Mouse (Mus musculus) left cerebral cortex, adult 2 months (tissue): Measurements from ENCODE around the gene Fndc11. TPM values are rescaled to one million over a fixed set of nuclear protein-coding genes. Genes with fewer than 3 reads are reported as not detected.

Source experiments
- DNase-seq, 2 experiments: peaks; one replicate each; pipeline ENCODE4 v3.0.0; 2021 to 2022; ENCODE audit warnings: low spot score in 2 of 2, mixed read lengths in 1 of 2; ENCODE audit errors: extremely low spot score in 1 of 2
- H3K27ac ChIP-seq: fragments of 200-600 bp; 2 replicates; pipeline ENCODE4 v1.8.1; 2022
- H3K4me3 ChIP-seq: fragments of 200-600 bp; 2 replicates; pipeline ENCODE4 v1.8.1; 2022
- CTCF ChIP-seq: fragments of 200-600 bp; IDR thresholded peaks from 2 replicates; pipeline ENCODE4 v1.8.1; 2022; ENCODE audit warnings: antibody characterized with exemption, mild to moderate bottlenecking, moderate library complexity
- intact Hi-C: fragments of 180-260 bp; cut with DNase I; formaldehyde crosslinking; loops from one replicate; pipeline ENCODE4 v1.15.1; 2025
- total RNA-seq, 2 experiments: library from RNA; stranded (reverse); gene quantifications; 2 replicates each; pipeline ENCODE4 v1.2.3; 2021

Gene Fndc11
- total RNA-seq, 2 experiments from 2014 or later: not detected

DNA sequence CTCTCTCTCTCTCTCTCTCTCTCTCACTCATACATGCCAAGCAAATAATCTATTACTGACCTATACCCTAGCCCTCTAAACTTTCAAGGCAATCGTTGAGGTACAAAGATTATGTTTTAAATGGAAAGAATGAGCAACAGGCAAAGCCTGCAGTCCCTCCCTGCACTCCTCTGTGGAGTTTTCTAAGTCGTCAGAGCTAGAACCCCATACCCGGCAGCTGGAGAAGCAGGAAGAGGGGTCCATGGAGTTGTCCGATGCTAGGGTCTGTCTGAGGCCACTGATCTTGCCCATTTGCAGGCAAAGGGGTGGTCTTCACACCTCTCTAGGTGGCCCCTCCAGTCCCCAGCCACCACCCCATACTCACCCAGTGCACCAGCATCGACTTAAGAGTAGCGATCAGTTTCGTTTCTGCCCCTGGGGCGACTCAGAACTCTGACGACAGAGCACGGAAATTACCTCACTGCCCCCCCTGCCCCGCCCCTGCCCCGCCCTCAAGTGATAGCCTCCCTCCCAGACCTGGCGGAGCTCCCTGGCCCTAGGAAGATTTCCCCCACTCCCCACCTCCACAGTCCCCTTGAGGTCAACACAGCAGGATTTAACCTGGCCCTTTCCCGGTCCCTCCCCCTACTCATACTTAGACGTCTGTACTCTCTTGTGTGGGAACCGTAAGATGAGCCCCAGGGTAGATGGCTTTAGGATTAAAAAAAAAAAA, 21.9 kb downstream of the Fndc11 start, which contains the start of gene Helz2:
Gene Helz2 (minus strand): TSS at position 426 of the 712 bp plus-strand sequence.
- TF ChIP-seq CTCF: no peak
- Histone ChIP-seq H3K27ac (0 out of 2 replicates have a peak within 1 kb of the TSS, but pooled peaks have one; percentile 51), H3K4me3 (peak within 1 kb of the TSS; percentile 41)
- intact Hi-C loops: no loop called here
- DNase-seq: no peak

DNA sequence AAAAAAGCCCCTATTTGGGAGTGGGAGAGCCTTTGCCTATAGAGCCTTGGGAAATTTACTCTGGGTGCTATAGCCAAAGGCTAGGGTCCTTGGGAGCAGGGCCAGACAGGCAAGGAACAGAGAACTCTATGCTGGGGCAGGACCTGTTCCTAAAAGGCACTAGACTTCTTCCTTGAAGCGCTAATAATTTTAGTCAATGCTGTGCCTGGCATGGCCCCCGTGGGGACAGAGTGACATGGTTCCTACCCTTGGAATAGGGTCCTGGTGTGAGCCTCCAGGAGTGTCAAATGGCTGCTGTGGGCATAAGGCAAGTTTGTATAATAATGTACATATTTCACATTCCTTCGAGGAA, 22.5 kb downstream of the Fndc11 start:
- DNase-seq: no peak
- intact Hi-C loops: no loop called here
- H3K27ac ChIP-seq: no peak overlapping the region
- H3K4me3 ChIP-seq: no peak overlapping the region
- no peak for TF ChIP-seq CTCF

DNA sequence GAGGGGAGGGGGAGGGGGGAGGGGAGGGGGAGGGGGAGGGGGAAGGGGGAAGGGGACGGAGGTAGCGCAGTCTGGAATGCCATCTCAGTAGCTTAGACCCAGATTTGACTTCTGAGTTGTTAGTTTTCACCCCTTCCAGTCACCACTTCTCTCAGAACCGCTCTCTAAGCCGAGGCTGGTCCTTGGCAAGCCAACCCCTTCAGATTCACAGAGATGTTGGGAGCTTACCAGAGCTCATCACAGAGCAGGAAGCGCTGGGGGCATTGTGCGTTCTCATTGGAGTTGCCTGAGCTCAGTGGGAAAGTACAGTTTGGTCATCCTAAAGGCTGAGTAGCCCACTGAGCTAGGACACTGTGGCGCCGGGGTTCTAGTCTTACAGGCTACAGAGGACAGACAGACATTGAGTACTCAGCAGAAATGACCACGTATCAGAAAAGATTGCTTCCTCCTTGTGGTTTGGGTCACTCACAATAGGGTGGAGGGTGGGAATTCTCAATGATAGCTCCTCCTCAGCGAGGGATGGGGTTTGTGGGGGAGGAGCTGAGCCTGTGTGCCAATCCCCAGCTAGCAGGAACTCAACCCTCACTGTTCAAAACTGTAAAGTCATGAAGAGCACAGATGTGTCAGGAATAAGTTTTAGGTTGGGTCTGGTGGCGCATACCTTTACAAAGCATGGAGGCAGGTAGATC, 24.0 kb downstream of the Fndc11 start:
- no peak for TF ChIP-seq CTCF
- Histone ChIP-seq H3K27ac (no peak overlapping the region), H3K4me3 (no peak overlapping the region)
- intact Hi-C loops: no loop called here
- no peak for DNase-seq

DNA sequence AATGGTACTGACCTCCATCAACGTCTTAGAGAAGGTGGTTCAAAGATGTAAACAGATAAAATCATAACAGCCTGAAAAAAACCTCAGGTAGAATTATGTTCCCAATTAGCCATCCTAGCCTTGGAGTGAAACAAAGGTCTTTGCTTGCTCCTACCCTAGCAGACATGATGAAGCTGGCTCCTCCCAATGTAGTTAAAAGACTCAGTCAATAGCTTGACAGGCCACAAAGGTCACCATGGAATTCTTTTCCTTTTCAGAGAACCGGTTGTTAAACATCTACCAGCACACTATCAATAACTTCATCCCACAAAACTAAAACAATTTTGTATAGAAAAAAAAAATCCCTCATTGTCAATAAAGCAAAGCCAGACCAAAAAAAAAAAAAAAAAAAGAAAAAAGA, 25.2 kb downstream of the Fndc11 start:
- no peak for DNase-seq
- H3K4me3 ChIP-seq: no peak overlapping the region
- no peak overlapping the region for H3K27ac ChIP-seq
- intact Hi-C loops: no loop called here
- no peak for TF ChIP-seq CTCF

DNA sequence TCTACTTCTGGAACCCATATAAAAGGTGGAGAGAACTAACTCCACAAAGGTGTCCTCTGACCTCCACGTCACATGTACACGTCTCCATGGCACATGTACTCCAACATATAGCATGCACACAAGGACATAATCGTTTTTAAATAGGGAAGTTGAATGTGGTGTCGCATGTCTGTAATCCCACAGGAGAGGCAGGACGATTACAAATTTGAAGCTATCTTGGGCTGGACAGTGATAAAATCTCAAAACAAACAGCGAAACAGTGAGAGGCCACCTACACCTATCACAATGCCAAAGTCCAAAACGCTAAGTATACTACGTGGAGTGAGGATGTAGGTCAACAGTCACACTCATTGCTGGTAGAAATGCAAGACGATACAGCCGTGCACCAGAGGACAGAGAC, 29.4 kb downstream of the Fndc11 start:
- intact Hi-C loops: no loop called here
- H3K27ac ChIP-seq: no peak overlapping the region
- TF ChIP-seq CTCF: no peak
- DNase-seq: no peak
- no peak overlapping the region for H3K4me3 ChIP-seq

DNA sequence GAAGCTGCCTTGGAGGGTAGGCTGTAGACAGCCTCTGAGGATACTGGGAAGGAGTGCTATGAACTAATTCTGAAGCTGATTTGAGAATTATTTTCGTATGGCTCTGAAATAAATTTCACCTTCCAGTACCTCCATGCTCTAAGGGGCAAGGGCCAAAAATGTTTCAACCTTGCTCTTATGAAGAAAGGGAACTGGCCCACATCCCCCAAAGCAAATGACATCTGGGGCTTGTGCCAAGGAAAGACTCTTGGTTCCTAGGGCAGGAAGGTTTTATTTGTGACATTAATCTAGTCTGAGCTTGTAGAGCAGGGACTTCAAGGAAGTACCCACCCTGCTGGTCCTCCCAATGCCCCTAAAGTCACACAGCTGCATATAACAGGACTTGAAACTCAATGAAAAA, 32.0 kb downstream of the Fndc11 start:
- Histone ChIP-seq H3K4me3 (no peak overlapping the region), H3K27ac (no peak overlapping the region)
- intact Hi-C loops: no loop called here
- DNase-seq: no peak
- TF ChIP-seq CTCF: no peak

DNA sequence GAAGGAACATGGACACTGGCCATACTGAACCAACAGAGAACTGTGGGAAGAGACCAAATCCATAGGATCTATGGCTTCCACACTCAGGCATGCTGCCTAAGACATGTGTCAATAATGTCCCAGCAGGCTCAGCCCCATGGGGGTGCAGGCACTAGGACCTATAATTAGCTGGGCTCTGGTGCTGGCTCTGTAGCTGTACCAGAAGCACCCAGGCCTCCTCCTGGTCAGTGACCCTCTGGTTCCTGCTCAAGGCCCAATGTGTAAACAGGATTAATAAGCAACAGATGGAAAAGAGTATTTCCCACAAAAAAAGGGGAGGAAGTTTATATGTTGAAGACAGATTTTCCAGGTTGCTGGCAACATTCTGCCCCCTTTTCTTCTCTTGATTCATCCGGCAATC, 33.4 kb downstream of the Fndc11 start:
- no peak for TF ChIP-seq CTCF
- DNase-seq: no peak
- intact Hi-C loops: no loop called here

DNA sequence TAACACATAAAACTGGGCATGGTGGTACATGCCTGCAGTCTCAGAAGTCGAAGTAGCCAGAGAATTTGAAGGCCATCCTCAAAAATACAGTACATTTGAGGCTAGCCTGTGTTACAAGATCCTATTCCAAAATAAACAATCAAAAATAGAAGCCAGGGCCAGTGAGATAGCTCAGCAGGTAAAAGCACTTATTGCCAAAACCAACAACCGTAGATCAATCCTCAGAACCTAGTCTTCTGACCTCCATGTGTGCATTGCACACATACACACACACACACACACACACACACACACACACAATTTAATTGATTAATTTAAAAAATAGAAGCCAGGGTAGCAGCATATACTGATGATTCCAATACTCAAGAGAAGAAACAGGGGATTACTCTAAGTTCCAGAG, 47.0 kb downstream of the Fndc11 start:
- TF ChIP-seq CTCF: no peak
- intact Hi-C loops: no loop called here
- no peak for DNase-seq
- H3K27ac ChIP-seq: no peak overlapping the region
- H3K4me3 ChIP-seq: no peak overlapping the region

More for the DNA sequence above, 33.4 kb downstream of the Fndc11 start:
- Histone ChIP-seq H3K27ac (no peak overlapping the region), H3K4me3 (no peak overlapping the region)

DNA sequence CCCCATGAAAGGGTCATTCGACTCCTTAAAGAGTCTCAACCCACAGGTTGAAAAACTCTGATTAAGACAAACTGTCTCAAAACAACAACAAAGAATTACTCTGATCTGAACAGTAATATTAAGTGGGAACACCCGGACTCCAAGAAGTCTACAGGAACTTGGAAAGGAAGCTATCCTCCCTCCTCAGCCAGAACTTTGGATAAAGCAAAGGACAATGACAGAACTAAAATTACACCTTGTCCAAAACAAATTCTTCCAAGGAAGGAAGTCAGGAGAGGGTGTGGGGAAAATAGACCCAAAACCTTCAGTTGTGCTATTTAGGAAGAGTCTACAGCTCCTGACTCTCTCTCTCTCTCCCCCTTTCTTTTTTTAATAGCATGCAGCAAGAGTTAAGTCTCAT, 52.3 kb downstream of the Fndc11 start:
- intact Hi-C loops: loop anchor here (5.0 kb wide), 1 partner anchor 85 kb away; the partner anchor contains the start of gene Ppdpf

More for the DNA sequence above, 52.3 kb downstream of the Fndc11 start:
- no peak overlapping the region for H3K27ac ChIP-seq
- DNase-seq: no peak
- no peak for TF ChIP-seq CTCF
- no peak overlapping the region for H3K4me3 ChIP-seq

Other genes with a start within 250 kb of the Fndc11 start
- gene Col20a1, start 233.5 kb upstream of the Fndc11 start, total RNA-seq: 1 to 10 TPM; 2.2 to 2.5 TPM
- 10 to 100 TPM; 34.8 to 36.0 TPM for gene Chrna4, start 176.5 kb upstream of the Fndc11 start, total RNA-seq
- gene Kcnq2, start 84.7 kb upstream of the Fndc11 start, total RNA-seq: 100 to 1,000 TPM; 275 to 280 TPM
- 1,000 to 10,000 TPM; 1,380 to 1,388 TPM for gene Eef1a2, start 63.0 kb upstream of the Fndc11 start, total RNA-seq
- gene Ppdpf, start 32.8 kb upstream of the Fndc11 start, total RNA-seq: 10 to 100 TPM; 72.8 to 77.8 TPM
- gene Ptk6, start 17.2 kb upstream of the Fndc11 start, total RNA-seq: under 1 TPM in 1 of 2 experiments, not detected in 1; 0.11 TPM
- gene Srms, start 6.8 kb upstream of the Fndc11 start, total RNA-seq: under 1 TPM; 0.25 to 0.26 TPM
- gene Helz2, start 22.0 kb downstream of the Fndc11 start, total RNA-seq: 1 to 10 TPM; 2.3 to 4.3 TPM
- 10 to 100 TPM; 27.1 to 27.3 TPM for gene Gmeb2, start 68.0 kb downstream of the Fndc11 start, total RNA-seq
- gene Stmn3, start 94.5 kb downstream of the Fndc11 start, total RNA-seq: 100 to 1,000 TPM; 633 to 653 TPM
- 10 to 100 TPM; 26.1 to 38.5 TPM for gene Rtel1, start 99.7 kb downstream of the Fndc11 start, total RNA-seq
- gene Zgpat, start 144.9 kb downstream of the Fndc11 start, total RNA-seq: 10 to 100 TPM; 80.3 to 80.5 TPM
- gene Arfrp1, start 145.4 kb downstream of the Fndc11 start, total RNA-seq: 10 to 100 TPM; 45.2 to 51.2 TPM
- gene Lime1, start 160.1 kb downstream of the Fndc11 start, total RNA-seq: 10 to 100 TPM; 43.1 to 45.2 TPM
- gene Zbtb46, start 239.4 kb downstream of the Fndc11 start, total RNA-seq: 10 to 100 TPM; 12.0 to 13.7 TPM